Mouse (Mus musculus): ENCODE measurements at regions not wholly inside any gene's neighbourhood (a gene's known extent, or its start where the extent isn't known, plus 50 kb on each side); places are given as distances from the start of the nearest gene placed in this dataset.

GRCm38 (mm10) chr3:78901016-78901837, 385.1 kb downstream of the Rapgef2 start:
- no peak for DNase-seq

- no peak for DNase-seq
These were observed 386.7 kb downstream of the Rapgef2 start for GRCm38 (mm10) chr3:78899446-78900230.

DNA sequence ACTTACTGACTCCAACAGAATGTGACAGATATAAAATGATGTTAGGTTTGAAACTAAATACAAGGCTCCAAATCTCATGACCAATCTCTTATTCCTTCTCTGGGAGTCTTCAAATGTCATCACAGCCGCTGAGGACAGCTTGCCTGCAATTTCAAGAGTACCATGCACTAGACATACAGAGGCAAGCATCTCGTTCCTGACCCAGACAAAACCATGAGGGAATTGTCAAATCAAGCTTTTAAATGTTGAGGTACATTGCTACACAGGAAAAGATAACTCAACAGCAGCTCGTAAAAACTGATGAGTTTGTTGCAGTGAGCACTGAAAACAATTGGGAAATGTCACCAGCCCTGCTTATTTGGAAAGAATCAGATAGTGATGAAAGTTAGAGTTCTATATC, 397.0 kb downstream of the Rapgef2 start:
- DNase-seq, result no peak

GRCm38 (mm10) chr3:78884715-78885114, 401.6 kb downstream of the Rapgef2 start:
- DNase-seq, result no peak

- DNase-seq, result no peak
These were observed 402.3 kb downstream of the Rapgef2 start for GRCm38 (mm10) chr3:78884029-78884428.

GRCm38 (mm10) chr3:78880072-78880471, 406.2 kb downstream of the Rapgef2 start:
- no peak for DNase-seq

DNA sequence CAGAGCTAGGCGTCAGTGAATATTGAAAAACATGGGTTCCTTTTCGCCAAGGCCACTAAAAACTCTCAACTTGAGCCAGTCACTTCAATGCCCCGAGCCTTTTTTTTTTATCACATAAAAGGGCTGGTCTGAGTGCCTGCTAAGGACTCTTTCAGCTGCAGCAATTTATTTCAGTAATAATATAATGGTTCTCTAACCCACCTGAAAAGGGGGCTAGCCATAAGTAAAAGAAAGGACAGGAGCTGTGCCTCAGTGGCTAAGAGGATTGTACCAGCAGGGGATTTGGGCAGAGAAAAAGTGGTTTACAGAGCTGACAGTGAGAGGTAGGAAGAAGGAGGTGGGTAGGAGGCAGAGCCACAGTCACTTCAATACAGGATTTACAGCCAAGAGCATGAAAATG, 409.0 kb downstream of the Rapgef2 start:
- no peak for DNase-seq

DNA sequence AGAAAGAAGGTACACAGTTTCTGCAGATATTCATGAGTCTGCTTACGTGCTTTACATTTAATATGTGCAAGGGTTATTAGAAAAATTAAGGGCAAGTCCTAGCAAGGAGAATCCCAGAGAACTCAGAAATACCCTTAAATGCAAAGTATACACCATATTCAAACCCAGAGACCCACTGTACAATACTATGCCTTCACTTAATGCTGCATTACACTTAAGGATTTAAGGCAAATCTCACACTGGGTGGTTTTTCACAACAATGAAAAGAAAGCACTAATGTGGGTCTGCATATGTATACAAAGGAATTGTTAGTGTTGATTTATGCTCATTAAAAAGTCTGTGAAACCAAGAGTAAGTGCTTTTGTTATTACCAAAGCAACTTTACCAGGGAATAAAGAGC, 419.4 kb downstream of the Rapgef2 start:
- DNase-seq, result no peak

GRCm38 (mm10) chr3:78866083-78866726, 420.1 kb downstream of the Rapgef2 start:
- DNase-seq, result no peak

- DNase-seq, result no peak
These were observed 423.3 kb downstream of the Rapgef2 start for GRCm38 (mm10) chr3:78863005-78863404.

- no peak for DNase-seq
These were observed 439.5 kb downstream of the Rapgef2 start for GRCm38 (mm10) chr3:78846617-78847318.

DNA sequence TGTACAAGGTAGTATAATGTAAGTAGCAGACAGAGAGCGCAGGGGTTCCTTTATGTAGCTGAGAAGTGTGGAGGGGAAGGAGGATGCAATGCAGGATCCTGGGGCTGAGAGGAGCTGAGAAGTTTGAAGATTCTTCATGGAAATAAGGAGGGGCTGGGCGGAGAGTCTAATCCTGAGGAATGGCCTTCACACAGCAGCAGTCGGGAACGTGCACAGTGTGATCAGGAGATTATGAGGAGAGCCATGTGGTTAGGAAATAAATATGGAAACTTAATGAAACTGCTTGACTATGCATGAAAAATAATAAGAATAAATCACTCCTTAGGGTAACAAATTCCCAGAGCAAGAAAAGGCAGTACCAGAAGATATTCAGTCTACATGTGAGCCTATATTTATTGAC, 445.1 kb downstream of the Rapgef2 start:
- DNase-seq, result no peak

DNA sequence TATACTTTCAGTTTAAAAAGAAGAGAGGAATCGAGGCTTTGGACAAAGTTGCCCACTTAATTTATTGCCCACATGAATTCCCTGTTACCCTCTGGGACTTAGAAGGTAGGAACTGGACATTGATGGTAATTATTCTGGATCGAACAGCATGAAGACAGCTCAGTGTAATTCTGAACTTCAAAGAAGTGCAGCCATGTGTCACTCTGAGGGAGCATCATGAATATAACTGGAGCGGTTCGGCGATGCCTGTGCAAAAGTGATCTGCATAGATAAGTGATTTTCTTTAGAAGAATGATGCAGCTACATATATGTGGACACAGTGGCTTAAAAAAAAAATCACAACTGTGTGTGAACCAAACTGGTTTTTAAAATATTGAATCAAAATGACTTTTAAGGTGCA, 449.5 kb downstream of the Rapgef2 start:
- DNase-seq, result no peak

GRCm38 (mm10) chr3:78825505-78825904, 460.8 kb downstream of the Rapgef2 start:
- no peak for DNase-seq

DNA sequence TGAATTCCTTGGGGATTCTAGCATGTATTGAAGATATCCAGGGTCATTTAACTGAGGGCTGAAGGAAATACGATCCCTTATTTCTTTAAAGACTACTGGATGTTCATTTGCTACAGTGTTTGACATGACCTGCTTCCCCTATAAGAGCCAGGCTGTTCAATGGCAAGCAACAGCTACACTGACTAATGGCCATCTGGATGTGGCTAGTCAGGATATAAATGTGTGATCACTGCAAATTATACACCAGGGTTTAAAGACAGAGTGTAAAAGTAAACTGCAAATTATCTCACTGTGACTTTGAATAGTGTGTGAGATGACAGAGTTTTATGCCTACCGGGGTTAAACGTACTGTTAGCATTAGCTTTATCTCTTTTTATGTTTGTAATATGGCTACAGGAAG, 473.9 kb downstream of the Rapgef2 start:
- DNase-seq, result no peak

DNA sequence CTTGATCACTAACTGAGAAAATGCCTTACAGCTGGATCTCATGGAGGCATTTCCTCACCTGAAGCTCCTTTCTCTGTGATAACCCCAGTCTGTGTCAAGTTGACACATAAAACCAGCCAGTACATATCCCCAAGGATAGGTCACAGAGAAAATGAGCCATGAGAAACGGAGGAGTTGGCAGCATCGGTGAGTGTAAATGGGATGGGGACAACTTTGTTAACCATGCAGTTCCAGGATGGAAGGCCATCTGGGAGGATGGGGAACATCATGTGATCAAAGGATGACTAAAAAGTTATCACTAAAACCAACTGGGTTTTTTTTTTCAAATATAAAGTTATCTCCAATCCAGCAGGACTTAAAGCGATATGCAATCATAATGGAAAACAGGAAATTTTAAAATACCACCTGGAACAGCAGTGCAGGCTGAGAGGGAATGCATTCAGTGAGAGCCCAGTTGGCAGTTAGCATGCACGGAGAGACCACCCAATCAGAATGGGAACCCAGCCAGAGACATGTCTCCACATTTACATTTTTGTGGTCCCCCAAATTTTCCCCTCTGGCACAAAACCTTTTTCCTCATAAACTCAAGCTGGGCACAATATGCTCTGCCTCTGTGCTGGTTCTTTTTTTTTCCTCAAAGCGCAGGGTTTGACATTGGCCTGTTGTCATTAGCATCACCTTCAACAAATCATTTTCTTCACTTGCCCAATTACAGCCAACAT, 475.7 kb downstream of the Rapgef2 start:
- no peak for DNase-seq

- no peak for DNase-seq
These were observed 483.1 kb downstream of the Rapgef2 start for GRCm38 (mm10) chr3:78803176-78803575.

GRCm38 (mm10) chr3:78795951-78796455, 490.3 kb downstream of the Rapgef2 start:
- DNase-seq, result no peak

- no peak for DNase-seq
These were observed 493.8 kb downstream of the Rapgef2 start for GRCm38 (mm10) chr3:78792440-78793057.

DNA sequence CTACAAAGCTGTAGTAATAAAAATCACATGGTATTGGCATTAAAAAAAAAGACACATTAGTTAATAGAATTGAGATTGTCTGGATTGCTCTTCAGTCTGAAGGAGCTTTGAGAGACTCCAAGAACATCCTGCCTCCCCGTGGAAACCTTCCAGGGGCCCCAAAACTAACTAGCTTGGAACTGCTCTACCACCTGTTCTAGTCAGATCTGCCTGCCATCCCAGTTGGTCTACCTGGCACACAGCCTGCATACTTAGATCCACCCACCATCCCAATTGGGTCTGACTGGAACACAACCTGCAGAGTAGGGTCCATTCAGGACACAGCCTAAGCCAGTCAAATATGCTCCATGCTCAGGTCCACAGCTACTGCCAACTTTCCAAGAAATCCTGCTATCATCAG, 503.6 kb downstream of the Rapgef2 start:
- no peak for DNase-seq

DNA sequence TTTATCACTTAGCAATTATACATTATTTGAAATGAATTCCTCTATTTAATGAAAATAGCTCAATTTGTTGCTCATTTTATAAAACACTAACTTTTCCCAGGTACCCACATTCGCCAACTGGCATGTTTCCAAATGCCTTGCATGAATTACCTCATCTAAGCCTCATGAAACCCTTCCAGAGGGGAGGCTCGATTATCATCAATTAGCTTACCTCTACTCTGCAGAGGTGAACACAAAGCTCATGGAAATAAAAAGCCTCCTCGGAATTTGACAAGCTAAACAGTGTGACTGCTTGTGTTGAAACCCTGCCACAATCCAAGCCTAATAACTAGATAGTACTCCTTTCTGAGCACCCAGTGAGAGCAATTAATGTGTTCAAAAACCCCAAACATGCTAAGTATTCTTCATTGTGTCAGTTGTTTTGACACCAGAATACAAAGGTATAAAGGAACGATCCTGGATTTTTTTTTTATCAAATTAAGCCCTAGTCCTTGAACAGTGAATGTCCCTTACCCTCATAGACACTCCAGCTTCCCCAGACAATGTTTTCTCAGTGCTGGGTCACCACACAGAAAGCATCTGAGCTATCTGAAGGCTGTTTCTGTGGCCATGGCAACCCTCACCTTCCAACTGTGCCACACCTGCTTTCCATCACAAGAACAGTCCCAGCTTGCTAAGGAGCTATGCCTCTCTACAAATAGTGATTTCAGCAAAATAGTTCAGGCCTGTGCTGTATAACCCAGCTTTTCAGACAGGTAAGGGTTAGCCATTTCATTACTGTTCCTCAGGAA, 530.4 kb downstream of the Rapgef2 start:
- DNase-seq, result no peak
